Mouse (Mus musculus) ES-Bruce4 (cell line): ENCODE measurements around the gene Lifr. TPM values are rescaled to one million over a fixed set of nuclear protein-coding genes. Genes with fewer than 3 reads are reported as not detected.

ENCODE experiments used
- H3K27ac ChIP-seq: 2 replicates; pipeline ENCODE4 v1.5.1; 2012; ENCODE audit warnings: low read length, inconsistent platforms; ENCODE audit not compliant: insufficient read depth
- H3K27me3 ChIP-seq: 2 replicates; pipeline ENCODE4 v1.6.1; 2012; ENCODE audit warnings: mild to moderate bottlenecking, low read length, inconsistent platforms; ENCODE audit not compliant: control insufficient read depth, poor library complexity, insufficient read depth, severe bottlenecking
- H3K36me3 ChIP-seq: 2 replicates; pipeline ENCODE4 v1.6.1; 2012; ENCODE audit warnings: inconsistent platforms, mild to moderate bottlenecking, low read length, moderate library complexity; ENCODE audit not compliant: control insufficient read depth, poor library complexity, insufficient read depth, severe bottlenecking
- H3K4me1 ChIP-seq: one replicate; pipeline ENCODE4 v1.8.1; 2011; ENCODE audit warnings: low read length; ENCODE audit not compliant: control insufficient read depth, insufficient read depth
- H3K4me3 ChIP-seq: 2 replicates; pipeline ENCODE4 v1.5.1; 2011; ENCODE audit warnings: low read depth, mild to moderate bottlenecking, low read length
- H3K9ac ChIP-seq: 2 replicates; pipeline ENCODE4 v1.6.1; 2012; ENCODE audit warnings: low read depth, mild to moderate bottlenecking, inconsistent platforms; ENCODE audit not compliant: poor library complexity, severe bottlenecking
- H3K9me3 ChIP-seq: replicated peaks from 2 replicates; pipeline ENCODE4 v1.6.1; 2012; ENCODE audit warnings: mild to moderate bottlenecking, low read length, inconsistent platforms; ENCODE audit not compliant: control insufficient read depth, poor library complexity, insufficient read depth, severe bottlenecking
- CTCF ChIP-seq: IDR thresholded peaks from one replicate; pipeline ENCODE4 v1.8.1; 2011; ENCODE audit warnings: low read depth, low read length
- EP300 ChIP-seq: IDR thresholded peaks from 2 replicates; pipeline ENCODE4 v1.6.1; 2011; ENCODE audit warnings: low read depth, low read length; ENCODE audit not compliant: insufficient read depth
- POLR2A ChIP-seq: IDR thresholded peaks from one replicate; pipeline ENCODE4 v1.8.1; 2011; ENCODE audit warnings: low read length; ENCODE audit not compliant: insufficient read depth
- polyA plus RNA-seq: library from polyadenylated mRNA; stranded (reverse); fragments of >200 nt; gene quantifications from 2 replicates; pipeline ENCODE4 v1.2.4, GENCODE M21; 2011; ENCODE audit warnings: low read depth; ENCODE audit not compliant: missing spikeins, insufficient read depth, insufficient read length

Gene Lifr
- polyA plus RNA-seq, 1 experiment: 33.8 TPM

DNA sequence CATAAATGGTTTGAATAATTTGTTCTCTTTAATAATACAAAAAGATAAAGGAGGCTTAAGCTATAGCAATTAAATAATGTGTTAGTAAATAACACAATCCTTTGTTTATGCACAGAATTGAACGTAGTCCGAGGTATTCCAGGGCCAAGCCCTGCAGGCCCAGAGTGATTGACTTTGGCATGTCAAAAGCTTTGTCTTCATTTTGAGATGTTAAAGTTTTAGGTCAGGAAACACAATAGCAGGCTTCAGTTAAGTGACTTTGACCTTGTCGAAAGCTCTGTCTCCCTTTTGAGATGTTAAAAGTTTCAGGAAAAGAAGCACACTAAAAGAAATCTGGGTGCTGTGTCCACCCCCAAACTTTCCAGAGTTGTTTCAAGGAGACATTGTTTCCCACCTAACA lies 26.3 kb downstream of the Lifr start:
- H3K9me3 ChIP-seq: peaks cover 8% of the 10 kb centered on the region
- H3K9ac ChIP-seq: no peak overlapping the region
- no peaks in the 10 kb centered on the region for H3K27me3 ChIP-seq
- peaks cover 2% of the 10 kb centered on the region for H3K4me1 ChIP-seq
- H3K4me3 ChIP-seq: no peak overlapping the region
- no peak overlapping the region for H3K27ac ChIP-seq
- TF ChIP-seq EP300 (peak; percentile 90), CTCF (no peak)
- no peaks in the 10 kb centered on the region for H3K36me3 ChIP-seq

- H3K27ac ChIP-seq: peak overlapping the region; percentile 77
- no peak overlapping the region for H3K4me3 ChIP-seq
- peaks cover 2% of the 10 kb centered on the region for H3K4me1 ChIP-seq
- H3K27me3 ChIP-seq: no peaks in the 10 kb centered on the region
- peaks cover 10% of the 10 kb centered on the region for H3K9me3 ChIP-seq
- no peak overlapping the region for H3K9ac ChIP-seq
- H3K36me3 ChIP-seq: no peaks in the 10 kb centered on the region
- TF ChIP-seq CTCF: no peak
- no peak for TF ChIP-seq POLR2A
- 0 out of 2 replicates have a peak, but pooled peaks have one; percentile 23 for TF ChIP-seq EP300
These were observed 27.5 kb downstream of the Lifr start for GRCm38 (mm10) chr15:7117944-7118343.

GRCm38 (mm10) chr15:7118849-7119248 lies 28.4 kb downstream of the Lifr start:
- Histone ChIP-seq H3K4me3 (no peak overlapping the region), H3K9ac (no peak overlapping the region), H3K4me1 (peaks cover 2% of the 10 kb centered on the region), H3K27ac (peak overlapping the region; percentile 77), H3K27me3 (no peaks in the 10 kb centered on the region), H3K36me3 (no peaks in the 10 kb centered on the region), H3K9me3 (peaks cover 10% of the 10 kb centered on the region)
- TF ChIP-seq CTCF (no peak), EP300 (no peak), POLR2A (no peak)

DNA sequence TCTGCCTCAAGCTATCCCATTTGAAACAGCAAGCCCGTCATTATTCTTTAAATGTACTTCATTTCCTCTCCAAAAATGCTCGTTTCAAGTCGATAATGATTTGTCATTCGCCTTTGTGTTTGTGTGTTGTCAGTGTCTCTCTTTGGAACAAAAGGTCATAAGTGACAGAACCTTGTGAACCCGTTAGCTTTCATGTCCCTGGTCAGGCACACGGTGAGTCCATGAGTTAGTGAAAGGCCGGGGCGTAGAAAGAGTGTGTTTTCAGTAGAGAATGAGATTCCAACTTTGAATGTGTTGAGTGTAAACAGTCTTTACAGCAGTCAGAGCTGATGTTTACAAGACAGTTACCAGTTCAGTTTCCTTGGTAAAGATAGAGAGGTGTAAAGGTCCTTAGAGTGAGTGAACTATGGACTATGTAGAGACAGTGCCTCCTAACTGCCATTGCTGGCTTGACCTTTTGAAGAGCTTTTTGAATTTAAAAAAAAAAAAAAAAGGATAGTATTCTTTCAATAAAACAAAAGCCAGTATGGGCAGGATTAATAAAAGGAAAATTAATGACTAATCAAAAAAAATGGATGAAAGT lies 29.6 kb downstream of the Lifr start:
- no peak overlapping the region for H3K4me3 ChIP-seq
- peak overlapping the region; percentile 58; the same call in 1 of the 2 replicates for H3K27ac ChIP-seq
- H3K36me3 ChIP-seq: no peaks in the 10 kb centered on the region
- peaks cover 2% of the 10 kb centered on the region for H3K4me1 ChIP-seq
- H3K9ac ChIP-seq: no peak overlapping the region
- H3K27me3 ChIP-seq: no peaks in the 10 kb centered on the region
- H3K9me3 ChIP-seq: peaks cover 10% of the 10 kb centered on the region
- TF ChIP-seq POLR2A: no peak
- no peak for TF ChIP-seq CTCF
- no peak for TF ChIP-seq EP300

DNA sequence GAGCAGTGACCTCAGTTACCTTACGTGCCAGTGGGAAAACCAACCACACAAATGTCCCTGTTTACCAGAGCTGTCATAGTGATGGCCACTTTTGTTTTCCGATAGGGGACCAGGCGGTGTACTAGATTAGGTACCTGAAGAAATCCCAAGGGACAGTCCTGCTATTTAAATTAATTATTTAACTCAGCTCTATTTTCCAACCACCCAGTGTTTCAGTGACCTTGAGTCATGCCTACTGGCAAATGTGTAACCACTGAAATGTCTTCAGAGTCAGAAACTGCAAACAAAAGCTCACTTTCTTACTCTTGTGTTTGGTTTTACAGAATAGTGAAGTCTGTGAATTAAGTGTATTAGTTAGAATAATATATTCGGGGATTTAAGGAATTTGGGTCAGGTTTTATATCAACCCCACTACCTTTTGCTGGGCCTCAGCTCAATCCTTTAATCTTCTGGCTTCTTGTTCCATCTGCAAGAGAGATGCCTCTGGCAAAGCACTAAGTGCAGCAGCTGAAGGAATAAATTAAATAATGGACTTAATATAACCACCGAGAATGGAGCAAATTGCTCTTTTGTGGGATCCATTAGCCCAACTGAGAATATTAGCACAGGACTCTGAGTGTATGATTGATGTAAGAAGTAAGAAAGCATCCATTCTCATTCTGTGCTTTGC lies 33.5 kb downstream of the Lifr start:
- no peaks in the 10 kb centered on the region for H3K4me1 ChIP-seq
- no peaks in the 10 kb centered on the region for H3K36me3 ChIP-seq
- H3K27me3 ChIP-seq: no peaks in the 10 kb centered on the region
- peak overlapping the region; percentile 34; the same call in 1 of the 2 replicates for H3K9ac ChIP-seq
- H3K27ac ChIP-seq: 0 out of 2 replicates have a peak overlapping the region, but pooled peaks have one; percentile 5
- TF ChIP-seq EP300: no peak
- no peak for TF ChIP-seq CTCF
- TF ChIP-seq POLR2A: no peak
- H3K4me3 ChIP-seq: no peak overlapping the region
- H3K9me3 ChIP-seq: peaks cover 10% of the 10 kb centered on the region

DNA sequence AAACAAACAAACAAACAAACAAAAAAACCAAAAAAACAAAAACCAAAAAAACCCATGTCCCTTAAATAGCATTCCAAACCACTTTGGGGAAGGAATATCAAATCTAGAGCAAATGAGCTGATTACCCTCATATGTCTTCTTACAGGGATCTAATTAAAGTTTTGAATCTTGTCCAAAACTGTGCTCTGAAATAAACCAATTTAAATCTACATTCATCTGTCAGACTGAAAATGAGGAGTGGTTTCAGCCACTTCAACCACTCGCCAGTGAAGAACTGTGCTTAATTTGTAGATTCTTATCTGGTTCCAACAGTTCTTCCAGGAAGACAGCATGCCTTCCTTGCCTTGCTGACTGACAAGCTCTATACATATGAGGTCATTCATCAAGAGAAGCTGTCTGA lies 35.8 kb downstream of the Lifr start:
- no peaks in the 10 kb centered on the region for H3K27me3 ChIP-seq
- H3K9ac ChIP-seq: no peak overlapping the region
- no peak overlapping the region for H3K4me3 ChIP-seq
- H3K27ac ChIP-seq: no peak overlapping the region
- no peaks in the 10 kb centered on the region for H3K4me1 ChIP-seq
- H3K9me3 ChIP-seq: peaks cover 6% of the 10 kb centered on the region
- TF ChIP-seq POLR2A: no peak
- no peaks in the 10 kb centered on the region for H3K36me3 ChIP-seq
